Mouse (Mus musculus): Measurements from ENCODE around the gene 2900011O08Rik.
"Not testable (repeated sequence)": the region's sequence is repeated elsewhere in the genome, so short reads cannot be mapped to it uniquely, and the experiment has no call there.

2900011O08Rik gene

DNA sequence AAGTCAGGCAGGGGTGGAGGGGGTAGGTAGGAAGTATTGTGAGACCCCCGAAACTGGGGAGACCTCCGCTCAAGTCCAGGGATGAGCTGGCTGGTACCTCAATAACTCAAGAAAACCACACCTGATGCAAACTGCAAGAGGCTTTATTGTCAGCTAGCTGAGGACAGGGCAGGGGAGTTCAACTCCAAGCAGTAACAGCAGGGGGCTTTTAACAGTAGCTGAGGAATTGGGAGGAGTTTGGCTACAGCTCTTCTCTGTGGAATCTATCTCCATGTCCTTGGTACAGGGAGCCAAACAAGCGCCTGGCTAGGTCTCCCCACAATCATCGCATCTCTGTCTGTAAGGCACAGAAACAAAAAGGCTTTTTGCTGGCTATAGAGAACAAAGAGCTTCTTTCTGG lies 80.2 kb downstream of the 2900011O08Rik start:
- not testable (repeated sequence) for DNase-seq (ENCODE audit: low spot score in 2 of 2)

DNA sequence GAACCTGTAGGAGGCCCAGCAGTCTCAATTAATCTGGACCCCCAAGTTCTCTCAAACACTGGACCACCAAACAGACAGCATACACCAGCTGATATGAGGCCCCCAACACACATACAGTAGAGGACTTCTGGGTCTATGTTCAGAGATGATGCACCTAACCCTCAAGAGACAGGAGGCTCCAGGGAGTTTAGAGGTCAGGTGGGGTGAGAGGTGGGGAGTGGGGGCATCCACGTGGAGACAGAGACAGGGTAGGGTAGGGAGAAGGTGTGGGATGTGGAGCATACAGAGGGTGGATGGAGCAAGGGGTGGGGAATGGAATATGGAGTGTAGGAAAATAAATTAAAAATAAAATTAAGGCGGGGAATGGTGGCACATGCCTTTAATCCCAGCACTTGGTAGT lies 82.3 kb downstream of the 2900011O08Rik start:
- not testable (repeated sequence) for DNase-seq (ENCODE audit: low spot score in 2 of 2)

DNA sequence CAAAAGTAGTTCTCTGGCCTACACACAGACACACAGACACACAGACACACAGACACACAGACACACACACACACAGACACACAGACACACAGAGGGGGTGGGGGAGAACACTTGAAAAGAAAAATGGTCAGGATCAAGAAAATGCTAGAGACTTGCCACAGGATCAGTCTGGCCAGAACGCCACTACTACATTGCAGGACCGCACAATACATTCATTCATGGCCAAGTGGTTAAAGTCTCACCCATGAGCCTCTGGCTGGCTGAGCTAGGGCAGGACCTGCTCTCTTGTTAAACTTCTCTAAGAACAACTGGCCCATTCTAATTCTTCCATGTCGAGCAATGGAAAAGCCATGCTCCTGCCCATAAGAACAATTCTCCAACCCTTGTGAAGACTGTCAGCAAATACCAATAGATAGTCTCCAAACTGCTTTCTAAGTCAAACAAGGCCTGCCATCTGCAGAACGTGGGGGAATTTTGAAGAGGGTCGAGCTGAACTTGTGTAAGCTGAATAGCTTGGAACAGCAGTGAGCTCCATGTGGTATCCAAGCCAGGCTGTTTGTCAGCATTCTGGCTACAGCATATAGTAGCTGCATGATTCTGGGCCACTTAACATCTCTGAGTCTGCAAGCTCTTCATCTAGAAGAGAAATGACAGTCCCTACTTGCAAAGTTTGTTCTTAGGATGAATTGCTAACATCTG lies 84.2 kb downstream of the 2900011O08Rik start:
- DNase-seq (ENCODE audit: low spot score in 2 of 2) = no peak

DNA sequence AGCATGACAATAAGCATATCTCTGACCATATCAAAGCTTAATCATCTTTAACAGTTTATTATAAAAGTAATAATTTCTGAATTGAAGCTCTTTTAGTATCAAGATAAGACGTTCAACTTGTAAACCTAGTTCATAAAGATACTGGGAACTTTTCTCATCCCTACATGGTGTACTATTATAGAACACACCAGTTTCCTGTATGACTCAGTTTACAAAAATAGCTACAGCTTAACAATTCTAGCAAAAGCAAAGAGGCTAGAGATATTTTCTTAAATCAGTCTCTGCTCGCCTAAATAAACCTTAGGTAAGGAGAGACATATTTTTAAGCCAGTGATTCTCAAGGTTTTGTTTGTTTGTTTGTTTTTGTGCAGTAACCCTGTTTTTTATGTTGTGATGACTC lies 96.5 kb downstream of the 2900011O08Rik start:
- no peak for DNase-seq (ENCODE audit: low spot score in 2 of 2)

DNA sequence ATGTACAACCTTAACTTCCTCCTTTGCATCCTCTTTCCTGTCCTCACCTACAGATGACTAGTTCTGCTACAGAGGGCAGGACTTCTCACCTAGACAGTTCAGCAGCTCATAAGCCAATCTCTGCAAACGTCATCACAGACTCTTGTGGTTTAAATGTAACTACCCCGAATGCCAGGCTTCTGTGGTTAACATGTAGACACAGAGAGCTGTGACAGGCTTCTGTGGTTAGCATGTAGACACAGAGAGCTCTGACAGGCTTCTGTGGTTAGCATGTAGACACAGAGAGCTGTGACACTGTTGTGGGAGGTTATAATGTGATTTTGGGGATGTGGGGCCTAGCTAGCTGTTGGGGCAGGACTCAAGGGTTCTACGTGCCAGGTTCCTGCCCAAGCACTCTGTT lies 101.8 kb downstream of the 2900011O08Rik start:
- DNase-seq (ENCODE audit: low spot score in 2 of 2) = no peak

DNA sequence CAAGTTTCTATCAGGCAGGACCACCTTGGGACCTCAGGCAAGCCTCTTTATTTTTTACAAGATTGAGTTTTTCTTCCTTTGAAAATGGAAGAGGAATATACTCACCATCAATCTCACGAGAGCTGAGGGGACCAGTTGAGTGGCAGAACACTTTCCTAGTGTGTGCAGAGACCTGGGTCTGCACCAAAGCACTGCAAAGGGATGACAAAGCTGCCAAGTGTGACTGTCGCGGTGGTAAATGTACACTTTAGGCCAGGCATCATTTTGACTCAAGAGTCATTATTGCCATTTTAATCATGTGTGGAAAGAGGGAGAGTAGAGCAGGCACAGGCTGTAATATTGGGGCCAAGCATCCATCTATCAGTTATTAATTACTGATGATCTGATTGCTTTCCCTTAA lies 102.9 kb downstream of the 2900011O08Rik start:
- DNase-seq (ENCODE audit: low spot score in 2 of 2) = no peak

DNA sequence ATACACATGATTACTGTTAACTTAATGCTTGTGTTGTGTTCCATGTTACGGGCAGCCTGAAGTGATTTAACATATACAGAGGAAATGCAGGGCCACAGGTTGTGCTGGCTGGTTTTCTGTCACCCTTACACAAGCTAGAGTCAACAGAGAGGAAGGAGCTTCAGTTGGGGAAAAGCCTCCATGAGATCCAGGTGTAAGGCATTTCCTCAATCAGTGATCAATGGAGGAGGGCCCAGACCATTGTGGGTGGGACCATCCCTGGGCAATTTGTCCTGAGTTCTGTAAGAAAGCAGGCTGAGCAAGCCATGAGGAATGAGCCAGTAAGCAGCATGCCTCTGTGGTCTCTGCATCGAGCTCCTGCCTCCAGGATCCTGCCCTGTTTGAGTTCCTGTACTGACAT lies 105.4 kb downstream of the 2900011O08Rik start:
- DNase-seq (ENCODE audit: low spot score in 2 of 2) = no peak

DNA sequence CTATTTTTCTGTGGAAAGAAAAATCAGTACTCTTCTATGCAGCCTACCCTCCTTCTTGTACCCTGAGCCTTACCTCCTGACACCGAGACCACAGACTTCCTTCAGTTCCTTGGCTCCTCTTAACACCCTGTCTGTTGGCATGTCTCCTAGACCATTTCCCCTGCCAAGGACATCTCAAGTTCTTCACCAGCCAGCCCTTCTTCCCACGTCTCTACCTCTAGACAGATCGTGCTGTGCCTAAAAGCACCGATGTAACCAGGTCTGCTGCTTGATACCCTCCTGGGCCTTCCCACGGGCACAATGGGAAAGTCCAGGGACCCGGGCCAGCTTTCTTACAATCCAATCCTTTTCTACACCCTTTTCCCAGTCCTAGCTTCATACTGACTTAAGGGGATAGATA lies 119.5 kb downstream of the 2900011O08Rik start:
- DNase-seq (ENCODE audit: low spot score in 2 of 2) = no peak

DNA sequence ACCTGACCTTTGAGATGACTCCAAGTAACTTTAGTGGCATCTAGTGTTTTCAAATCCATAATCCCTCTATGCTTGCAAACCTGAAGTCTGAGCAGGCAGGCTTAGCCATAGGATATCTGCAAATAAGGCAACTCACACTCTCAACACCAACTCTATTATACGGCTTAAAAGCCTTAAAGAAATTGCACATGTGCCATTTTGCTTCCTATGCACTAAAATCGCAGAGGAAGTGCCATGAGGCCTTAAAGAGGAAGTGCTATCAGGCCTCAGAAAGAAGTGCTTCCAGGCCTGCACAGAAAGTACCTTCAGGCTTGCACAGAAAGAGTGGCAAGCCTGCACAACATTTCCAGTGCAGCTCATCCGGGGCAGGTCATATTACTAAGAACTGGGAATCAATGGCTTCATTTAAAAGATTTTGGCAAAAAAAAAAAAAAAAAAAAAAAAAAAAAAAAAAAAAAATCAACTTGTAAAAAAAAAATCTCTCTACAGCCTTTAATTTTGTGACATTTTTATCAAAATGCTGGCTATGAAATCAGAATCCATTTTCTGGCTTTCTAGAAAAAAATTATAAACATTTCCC lies 123.3 kb downstream of the 2900011O08Rik start:
- no peak for DNase-seq (ENCODE audit: low spot score in 2 of 2)

DNA sequence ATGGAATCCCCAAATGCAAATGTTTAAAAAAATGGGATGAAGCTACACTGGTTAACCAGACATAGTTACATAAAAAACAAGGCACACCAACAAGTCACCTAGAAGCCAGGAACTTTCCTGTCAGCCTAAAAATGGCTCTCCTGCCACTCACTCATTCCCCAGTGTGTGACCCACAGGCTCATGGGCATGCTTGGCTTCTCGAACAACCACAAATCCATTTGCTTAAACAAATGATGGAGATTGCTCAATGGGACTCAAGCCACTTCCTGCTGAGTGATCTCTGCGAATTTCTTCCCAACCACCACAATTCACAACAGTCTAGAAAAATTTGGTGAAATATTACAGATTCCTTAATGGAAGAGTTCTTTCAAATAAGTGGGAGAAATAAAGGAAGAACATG lies 124.5 kb downstream of the 2900011O08Rik start:
- no peak for DNase-seq (ENCODE audit: low spot score in 2 of 2)

DNA sequence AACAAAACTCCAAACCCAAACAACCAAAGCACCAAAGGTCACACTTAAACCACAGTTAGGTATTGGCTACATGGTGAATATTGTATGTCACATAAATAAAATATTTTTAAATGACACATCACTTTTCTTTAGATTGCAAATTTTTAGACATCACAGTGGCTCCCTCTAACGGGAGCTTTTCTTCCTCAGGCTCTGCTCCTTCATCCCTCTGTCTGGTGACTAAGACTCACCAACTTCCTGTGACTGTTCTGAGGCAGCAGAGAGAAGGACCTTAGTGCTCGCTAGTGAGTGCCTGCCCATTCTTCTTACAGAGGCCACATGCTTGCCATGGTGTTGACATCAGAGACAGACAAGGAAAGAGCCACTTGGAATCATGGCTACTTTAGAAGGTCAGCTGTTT lies 125.7 kb downstream of the 2900011O08Rik start:
- DNase-seq (ENCODE audit: low spot score in 2 of 2) = no peak

DNA sequence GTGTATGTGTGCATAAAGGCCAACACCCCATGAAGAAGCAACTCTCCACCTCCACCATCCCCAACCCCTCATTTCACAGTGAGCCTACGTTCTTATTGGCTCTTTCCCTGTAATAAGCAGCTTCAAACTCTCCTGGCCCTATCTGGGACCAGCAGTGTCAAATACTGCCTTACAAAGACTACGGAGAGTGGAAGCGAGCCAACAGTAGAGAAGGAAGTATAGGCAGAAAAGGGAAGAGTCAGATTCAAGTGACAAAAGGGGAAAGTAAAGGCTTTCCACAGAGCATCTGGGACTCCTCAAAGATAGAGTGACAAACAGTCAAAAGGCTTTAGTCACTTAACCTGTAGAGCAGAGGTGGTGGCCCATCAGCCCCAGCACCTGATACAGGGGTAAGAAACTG lies 126.3 kb downstream of the 2900011O08Rik start:
- DNase-seq (ENCODE audit: low spot score in 2 of 2) = no peak

DNA sequence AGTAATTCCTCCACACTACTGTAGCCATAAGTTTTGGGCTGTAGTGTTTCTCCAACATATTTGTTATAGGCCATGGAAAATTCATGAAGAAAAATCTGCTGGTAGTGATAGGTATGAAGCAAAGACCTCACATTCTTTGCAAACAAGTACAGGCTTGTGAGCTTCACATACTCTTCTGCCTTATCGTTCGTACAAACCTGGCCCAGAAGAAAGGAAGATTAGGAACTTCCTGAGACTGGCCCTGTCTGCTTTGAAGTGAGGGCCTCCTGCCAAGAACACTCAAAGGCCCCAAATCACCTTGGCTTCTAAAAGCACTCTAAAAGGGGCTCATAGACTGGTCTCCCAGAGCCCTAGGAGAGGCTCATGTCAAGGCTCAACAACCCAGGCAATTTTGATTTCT lies 130.9 kb downstream of the 2900011O08Rik start:
- no peak for DNase-seq (ENCODE audit: low spot score in 2 of 2)

DNA sequence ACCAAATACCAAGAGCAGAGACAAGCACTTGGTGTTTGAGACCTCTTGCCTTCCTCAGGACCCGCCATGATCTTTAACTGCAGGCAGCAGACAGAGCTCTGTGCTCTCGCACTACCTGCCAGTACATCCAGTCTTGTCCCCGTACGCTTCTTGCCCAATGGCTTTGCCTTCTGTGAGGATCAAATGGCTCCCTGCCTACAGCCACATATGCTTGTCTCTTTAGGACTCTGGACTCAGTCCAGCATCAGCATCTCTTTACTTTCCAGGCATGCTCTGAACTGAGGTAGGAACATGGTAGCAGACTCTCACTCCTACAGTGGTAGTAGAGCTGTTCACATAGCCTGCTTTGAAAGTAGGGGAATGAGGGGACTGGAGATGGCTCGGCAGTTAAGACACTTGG lies 134.5 kb downstream of the 2900011O08Rik start:
- DNase-seq (ENCODE audit: low spot score in 2 of 2) = no peak

DNA sequence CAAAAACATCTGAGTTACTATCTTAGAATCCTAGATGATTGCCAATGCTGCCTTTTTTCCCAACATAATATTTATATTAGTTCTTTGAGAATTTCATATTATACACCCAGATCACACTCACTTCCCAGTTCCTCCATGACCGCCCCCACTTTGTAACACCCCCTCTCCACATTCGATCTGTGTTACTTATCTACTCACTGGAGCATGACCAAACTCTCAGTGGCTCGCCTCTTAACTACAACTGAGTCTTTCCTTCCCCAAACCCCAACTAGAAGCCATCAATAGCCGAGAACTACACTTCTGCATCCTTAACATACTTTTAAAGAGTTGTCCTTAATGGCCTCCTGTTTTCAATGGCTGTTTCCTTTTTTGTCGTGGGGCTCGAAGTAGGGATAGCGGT lies 135.2 kb downstream of the 2900011O08Rik start:
- DNase-seq (ENCODE audit: low spot score in 2 of 2) = no peak

DNA sequence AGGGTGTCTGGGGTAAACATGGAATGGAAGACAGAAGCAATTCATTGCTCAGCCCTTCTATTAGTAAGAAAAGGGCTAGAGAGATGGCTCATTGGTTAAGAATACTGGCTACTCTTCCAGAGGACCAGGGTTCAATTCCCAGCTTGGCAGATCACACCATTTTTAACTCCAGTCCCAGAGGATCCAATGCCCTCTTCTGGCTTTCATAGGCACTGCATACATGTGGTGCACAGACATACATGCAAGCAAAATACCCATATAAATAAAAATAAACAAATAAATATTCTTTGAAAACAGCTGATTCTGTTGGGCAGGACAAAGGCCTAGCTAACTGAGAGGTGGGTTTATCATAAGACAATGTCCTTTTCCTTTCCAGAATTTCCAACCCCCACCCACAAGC lies 136.2 kb downstream of the 2900011O08Rik start:
- DNase-seq (ENCODE audit: low spot score in 2 of 2) = no peak

DNA sequence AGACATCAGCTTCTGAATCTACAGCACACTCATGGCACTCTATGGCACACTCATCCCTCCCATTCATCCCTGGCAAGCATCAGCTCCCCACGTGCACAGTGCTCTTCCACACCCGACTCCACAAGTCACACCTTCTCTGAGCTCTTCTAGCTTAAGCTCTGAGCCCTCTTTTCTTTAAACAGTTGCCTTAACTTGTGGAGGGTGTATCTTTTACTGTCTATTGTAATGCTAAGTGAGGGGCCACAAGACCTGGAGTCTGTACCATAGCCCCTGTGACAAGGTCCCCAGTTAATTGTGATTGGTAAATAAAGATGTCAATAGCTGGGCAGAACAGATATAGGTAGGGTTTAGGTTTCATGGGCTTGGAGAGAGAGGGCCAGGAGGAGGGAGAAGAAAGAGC lies 137.5 kb downstream of the 2900011O08Rik start:
- DNase-seq (ENCODE audit: low spot score in 2 of 2) = no peak

DNA sequence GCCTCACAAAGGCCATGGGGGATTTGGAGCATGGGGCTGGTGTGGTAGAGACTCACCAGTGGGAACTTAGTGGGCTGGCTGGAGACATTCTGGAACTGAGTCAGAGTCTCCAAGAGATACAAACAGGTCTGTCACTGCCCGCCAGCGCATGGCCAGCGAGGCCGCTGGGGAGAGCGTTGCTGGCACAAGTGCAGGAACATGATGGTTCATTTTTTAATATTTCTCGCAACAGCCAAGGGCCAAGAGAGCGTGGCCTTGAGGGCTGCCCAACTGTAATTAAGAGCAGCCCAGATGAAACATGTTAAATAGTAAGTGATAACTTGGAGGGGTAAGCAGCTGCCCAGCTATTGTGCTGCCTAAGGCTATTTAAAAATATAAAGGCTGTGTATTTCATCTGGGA lies 138.3 kb downstream of the 2900011O08Rik start:
- DNase-seq (ENCODE audit: low spot score in 2 of 2) = no peak

DNA sequence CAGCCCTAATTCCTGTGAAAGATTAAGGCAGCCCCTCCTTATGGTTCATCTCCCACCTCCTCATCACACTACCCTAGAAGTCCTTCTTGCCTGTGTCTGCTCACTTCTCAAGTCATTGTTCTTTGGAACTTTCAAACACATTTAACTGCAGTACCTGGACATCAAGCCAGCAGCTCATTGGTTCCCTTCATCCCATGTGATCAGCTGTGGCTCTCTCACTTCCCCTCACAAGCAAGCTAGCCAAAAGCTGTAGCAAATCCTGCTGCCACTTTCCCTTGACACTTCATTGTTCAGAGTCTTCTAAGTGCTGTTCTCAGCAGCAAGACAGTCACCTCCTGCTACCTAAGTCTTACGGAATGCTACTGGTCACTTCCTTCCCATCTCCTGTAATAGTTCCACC lies 138.8 kb downstream of the 2900011O08Rik start:
- no peak for DNase-seq (ENCODE audit: low spot score in 2 of 2)

DNA sequence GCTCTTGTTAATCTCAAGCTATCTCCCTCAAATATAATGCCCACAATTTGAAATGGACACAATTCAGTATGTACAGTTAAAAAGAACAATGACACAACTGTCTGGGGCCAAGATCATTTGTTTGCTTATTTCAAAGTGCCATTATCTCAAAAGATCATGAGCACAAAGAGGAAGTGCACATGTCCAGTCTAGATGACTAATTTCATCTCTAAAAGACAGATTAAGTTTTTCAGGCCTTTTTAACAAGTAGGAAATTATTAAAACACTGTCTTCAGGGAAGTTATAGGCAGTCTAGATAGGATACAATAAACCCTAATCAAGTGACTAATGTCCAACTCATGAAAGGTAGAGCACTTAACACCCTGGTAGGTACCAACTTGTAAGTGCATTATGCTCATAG lies 142.6 kb downstream of the 2900011O08Rik start:
- DNase-seq (ENCODE audit: low spot score in 2 of 2) = no peak

DNA sequence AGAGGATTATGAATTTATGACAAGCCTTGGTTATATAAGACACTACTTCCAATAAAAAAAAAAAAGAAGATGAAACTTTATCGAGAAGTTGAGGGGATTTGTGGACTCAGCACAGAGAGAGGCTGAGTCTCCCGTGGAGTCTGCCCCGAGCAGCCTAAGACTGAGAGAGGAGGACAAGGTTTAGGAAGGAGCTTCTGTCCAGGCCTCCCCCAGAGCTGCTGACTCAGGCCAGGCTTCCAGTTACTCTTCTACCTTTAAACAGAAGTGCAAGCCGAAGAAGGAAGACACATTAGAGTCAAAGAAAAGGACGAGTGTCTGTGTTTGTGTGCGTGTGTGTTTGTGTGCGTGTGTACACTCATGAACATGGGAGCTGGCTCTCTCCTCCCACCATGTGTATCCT lies 144.4 kb downstream of the 2900011O08Rik start:
- DNase-seq (ENCODE audit: low spot score in 2 of 2) = no peak

DNA sequence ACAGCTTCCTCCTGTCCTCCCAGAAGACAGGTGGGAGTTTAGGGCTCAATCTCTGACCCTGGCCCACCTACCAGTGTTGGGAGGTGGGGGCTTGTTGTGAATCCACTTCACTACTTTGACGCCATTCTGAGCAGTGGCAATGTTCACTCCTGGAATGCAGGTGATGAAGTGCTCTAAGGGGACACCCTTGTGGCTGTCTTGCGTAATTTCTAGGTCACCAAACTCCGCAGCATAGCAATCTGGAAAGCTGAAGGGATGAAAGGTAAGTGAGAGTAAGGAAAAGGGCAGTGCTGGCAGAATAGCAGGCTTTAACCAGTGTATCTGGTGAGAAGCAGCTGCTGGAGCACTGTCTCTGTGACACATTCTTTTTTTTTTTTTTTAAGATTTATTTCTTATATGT lies 145.0 kb downstream of the 2900011O08Rik start:
- DNase-seq (ENCODE audit: low spot score in 2 of 2) = no peak

DNA sequence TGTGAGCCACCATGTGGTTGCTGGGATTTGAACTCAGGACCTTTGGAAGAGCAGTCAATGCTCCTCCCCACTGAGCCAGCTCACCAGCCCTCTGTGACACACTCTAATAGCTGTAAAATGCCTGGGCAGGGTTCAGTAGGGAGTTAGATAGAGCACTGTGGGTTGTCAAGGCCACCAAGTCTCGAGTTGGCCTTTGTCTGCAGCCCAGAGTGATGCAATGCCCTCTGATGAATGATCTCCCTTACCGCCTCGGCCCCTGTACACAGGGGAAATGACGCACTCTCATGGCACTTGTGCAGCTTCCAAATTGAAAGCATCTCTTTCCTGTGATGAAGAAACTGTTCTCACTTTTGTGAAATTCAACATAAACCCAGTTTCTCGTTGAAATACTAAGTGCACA lies 145.4 kb downstream of the 2900011O08Rik start:
- no peak for DNase-seq (ENCODE audit: low spot score in 2 of 2)

DNA sequence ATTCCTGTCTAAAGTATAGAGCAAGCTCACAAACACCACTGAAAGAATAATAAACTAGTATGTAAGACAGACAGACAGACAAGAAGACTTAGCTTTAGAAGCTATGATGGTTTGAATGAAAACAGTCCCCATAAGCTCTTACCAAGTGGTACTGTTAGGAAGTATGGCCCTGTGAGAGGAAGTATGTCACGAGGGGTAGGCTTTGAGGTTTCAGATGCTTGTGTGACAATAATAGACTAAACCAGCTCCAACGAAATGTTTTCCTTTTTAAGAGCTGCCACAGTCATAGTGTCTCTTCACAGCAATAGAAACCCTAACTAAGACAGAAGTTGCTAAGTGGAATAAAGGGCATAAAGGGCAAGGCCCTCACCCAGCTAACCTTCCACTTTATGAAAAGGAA lies 148.6 kb downstream of the 2900011O08Rik start:
- DNase-seq (ENCODE audit: low spot score in 2 of 2) = no peak

Data from urinary bladder, adult 18-20 months (tissue).